Mouse (Mus musculus) heart, adult 18-20 months (tissue): ENCODE results near the gene Tmem97. TPM values are rescaled to one million over a fixed set of nuclear protein-coding genes. Genes with fewer than 3 reads are reported as not detected.
"Not testable (repeated sequence)": the region's sequence is repeated elsewhere in the genome, so short reads cannot be mapped to it uniquely, and the experiment has no call there.

Experiments used
- DNase-seq, 2 experiments: peaks; one replicate each; pipeline ENCODE4 v3.0.0; 2021 to 2022; ENCODE audit warnings: mixed read lengths in 1 of 2
- total RNA-seq, 2 experiments: library from RNA; stranded (reverse); gene quantifications; 2 replicates each; pipeline ENCODE4 v1.2.3; 2021

Gene Tmem97
- total RNA-seq, 2 experiments from 2014 or later: 4.2 to 6.1 TPM

DNA sequence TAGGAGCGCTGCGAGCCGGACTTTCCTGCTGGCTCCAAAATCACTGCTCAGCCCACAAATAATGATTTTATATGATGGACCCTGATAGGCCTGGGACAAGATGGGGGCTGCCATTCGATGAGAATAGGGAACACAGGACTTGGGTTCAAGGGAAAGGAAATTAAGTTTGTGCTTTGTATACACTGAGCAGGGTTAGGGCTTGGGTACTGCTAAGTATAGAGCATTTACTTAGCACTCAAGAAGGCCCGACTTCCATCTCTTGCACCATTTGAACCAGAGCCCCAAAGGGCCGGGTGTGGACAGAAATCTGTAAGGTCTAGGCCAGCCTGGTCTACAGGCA, 452 bp upstream of the Tmem97 start:
- DNase-seq: no peak

DNA sequence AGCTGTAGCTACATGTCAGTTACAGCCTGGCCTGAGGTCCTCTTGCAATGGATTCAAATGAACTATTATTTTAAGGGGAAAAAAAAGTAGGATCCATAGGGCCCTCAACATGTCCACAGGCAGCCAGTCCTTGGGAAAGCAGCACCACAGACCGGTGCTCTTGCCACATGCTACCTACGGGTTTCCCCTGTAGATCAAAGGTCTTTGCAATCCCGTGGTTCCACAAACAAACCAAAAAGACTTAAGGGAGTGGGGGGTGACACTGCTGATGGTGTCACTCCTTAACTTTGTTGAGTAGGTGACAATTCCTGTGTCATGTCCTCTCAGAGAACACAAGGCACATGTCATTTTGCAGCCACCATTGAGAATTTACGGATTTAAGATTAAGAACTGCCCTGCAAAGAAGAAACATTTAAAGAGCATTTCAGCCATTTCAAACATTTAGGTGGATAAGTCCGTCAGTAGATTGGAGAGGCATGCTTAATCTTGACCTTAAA, 1.0 kb downstream of the Tmem97 start:
- no peak for DNase-seq

DNA sequence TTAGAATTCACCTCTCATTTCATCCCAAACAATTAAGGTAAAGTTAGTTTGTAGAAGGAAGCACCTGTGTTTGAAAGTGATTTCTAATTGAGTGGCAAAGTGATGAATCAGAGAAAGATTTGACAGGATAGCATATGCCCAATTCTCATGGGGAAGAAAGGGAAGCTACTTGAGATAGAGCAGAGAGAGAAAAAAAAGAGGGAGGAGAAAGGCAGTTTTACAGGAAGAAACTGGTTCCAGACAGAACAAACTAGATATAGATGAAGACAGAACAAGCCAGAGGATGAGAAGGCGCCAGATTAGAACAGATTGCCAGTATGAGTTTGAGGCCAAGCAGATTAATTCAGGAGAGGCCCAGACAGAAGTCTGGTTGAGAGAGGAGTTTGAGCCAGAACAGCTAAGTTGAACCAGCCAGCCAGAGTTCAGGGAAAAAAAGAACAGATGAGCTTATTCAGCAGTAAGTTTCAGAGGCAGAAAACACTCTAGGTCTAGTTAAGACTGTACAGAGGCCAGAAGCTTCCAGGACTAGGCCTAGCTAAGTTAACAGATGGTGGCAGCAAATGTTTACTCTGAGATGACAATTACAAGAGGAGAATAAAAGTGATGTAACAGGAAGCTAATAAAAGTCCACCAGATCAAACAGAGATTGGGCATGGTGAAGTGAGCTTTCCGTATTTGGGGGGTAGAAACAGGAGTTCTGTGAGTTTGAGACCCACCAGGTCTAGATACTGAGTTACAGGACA, 2.7 kb downstream of the Tmem97 start:
- DNase-seq: no peak

GRCm38 (mm10) chr11:78545181-78545580, 5.4 kb downstream of the Tmem97 start:
- DNase-seq: no peak

DNA sequence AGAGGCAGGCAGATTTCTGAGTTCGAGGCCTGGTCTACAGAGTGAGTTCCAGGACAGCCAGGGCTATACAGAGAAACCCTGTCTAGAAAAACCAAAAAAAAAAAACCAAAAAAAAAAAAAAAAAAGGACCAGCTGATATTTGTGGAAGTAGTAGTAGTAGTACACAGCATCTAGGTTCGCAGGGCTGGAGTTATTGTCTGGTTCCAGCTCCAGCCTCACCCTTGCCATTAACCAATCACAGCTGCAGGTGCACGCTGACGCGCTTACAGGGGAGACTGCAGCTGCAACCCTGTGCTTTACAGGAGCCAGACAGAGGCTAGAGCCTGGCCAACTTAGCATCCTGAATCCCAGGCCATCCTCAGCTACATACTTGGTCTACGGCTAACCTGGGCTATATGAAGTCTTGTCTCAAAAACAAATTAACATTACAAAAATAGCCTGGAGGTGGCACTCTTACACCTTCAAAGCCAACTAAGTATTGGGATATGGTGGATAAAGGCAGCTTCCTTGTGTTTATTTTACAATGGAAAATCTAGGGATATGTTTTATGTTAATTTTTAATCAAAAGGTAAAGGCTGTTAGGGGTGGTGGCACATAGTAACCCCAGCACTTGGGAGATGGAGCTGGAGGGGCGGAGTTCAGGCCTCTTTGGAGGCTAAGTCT, 6.0 kb downstream of the Tmem97 start:
- no peak for DNase-seq

GRCm38 (mm10) chr11:78540358-78540757, 10.2 kb downstream of the Tmem97 start:
- DNase-seq: no peak

DNA sequence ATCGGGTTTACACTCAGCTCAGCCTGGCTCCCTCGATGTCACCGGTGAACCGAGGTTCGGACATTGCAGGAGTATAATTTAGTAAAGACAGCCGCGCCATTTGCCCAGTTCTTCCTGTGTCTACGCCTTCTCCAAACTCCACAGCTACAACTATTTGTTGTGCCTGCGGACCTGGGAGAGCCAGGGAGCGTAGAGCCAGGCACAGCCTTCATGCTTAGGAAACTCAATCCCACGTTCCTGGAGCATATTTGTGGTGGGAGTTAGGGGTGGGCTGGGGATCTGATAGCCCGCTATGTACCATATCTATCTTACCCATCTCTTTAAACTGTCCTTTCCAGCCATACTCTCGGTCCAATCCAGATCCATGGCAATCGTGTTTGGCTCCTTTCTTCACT, 13.9 kb downstream of the Tmem97 start:
- DNase-seq: no peak

- DNase-seq: peak; percentile 98 to 99
Observed at GRCm38 (mm10) chr11:78536080-78536689, 14.4 kb downstream of the Tmem97 start, which contains the start of the genes Tnfaip1 and Ift20. TSS of gene Tnfaip1 (minus strand) at chr11:78536332. TSS of gene Ift20 (plus strand) at chr11:78536361.

- peak; percentile 67 to 81 for DNase-seq
Observed at GRCm38 (mm10) chr11:78535376-78536079, 15.0 kb downstream of the Tmem97 start.

GRCm38 (mm10) chr11:78534516-78534915, 16.1 kb downstream of the Tmem97 start:
- DNase-seq: no peak

- DNase-seq: not testable (repeated sequence)
Observed at GRCm38 (mm10) chr11:78531515-78531914, 19.1 kb downstream of the Tmem97 start.

- peak; percentile 78 to 87 for DNase-seq
Observed at GRCm38 (mm10) chr11:78531046-78531445, 19.5 kb downstream of the Tmem97 start.

DNA sequence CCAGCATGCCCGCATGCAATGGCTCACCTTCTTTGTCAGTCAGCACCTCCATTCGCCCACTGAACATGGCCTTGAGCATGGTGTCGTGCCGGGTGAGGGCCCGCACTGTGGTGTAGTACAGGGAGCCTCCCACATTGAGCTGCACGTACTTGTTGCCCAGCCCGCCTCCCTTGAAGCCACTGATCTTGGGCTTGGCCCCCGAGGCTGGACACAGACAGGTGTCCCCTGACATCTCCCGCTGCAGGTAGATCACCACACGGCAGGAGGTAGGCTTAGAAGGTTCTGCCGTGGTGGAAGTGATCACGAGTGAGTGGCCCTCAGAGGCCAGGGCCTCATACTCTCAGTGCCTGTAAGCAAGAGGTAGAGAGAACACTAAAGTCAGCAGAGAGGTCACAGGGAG, 20.6 kb downstream of the Tmem97 start:
- DNase-seq: no peak

- no peak for DNase-seq
Observed at GRCm38 (mm10) chr11:78528714-78529113, 21.9 kb downstream of the Tmem97 start.

GRCm38 (mm10) chr11:78524838-78525237, 25.7 kb downstream of the Tmem97 start:
- no peak for DNase-seq

- DNase-seq: peak in 1 of 2 experiments; percentile 33
Observed at GRCm38 (mm10) chr11:78523241-78523955, 27.2 kb downstream of the Tmem97 start.

GRCm38 (mm10) chr11:78522481-78522997, 28.0 kb downstream of the Tmem97 start:
- DNase-seq: peak; percentile 58 to 61

- DNase-seq: peak in 1 of 2 experiments; percentile 35
Observed at GRCm38 (mm10) chr11:78521880-78522279, 28.7 kb downstream of the Tmem97 start.

DNA sequence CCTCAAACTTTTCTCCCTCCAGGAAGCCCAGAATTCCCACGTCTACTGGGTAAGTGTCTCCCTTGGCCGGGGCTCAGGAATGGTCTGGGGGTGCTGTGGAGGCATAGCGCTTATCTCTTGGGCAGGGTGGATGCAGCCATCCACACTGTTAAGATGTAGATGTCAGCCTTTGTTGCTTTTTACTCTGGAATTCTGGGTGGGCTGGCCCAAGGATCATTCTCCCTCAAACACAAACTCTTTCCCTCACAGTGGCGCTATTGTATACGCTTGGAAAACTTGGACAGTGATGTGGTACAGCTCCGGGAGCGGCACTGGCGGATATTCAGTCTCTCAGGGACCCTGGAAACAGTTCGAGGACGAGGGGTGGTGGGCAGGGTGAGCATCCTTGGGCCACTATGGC, 31.6 kb downstream of the Tmem97 start:
- DNase-seq: no peak

DNA sequence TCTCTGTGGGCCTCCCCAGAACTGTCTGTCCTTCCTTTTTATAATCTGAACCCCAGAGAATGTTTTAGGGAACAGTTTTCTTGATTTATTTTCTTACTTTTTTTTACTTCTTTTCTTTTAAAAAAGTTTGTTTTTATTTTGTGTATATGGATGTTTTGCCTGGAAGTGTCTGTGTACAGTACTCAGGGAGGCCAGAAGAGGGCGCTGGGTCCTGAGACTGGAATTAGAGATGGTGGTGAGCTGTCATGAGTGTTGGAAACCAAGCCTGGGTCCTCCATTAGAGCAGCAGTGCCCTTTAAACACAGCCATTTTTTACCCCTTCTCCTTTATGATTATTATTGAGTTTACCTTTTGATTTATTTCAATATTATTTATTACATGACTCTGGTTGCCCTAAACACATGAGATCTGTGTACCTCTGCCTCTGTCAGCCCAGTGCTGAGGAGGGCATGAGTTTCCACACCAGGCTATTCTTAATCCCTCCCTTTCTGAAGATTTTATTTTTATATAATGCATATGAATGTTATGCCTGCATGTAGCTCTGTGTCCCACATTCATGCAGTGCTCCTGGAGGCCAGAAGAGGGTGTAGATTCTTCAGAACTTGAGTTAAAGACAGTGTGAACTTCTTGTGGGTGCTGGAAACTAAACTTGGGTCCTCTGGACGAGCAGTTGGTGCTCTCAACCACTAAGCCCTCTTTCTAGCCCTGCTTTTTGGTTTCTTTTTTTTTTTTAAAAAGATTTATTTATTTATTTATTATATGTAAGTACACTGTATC, 34.8 kb downstream of the Tmem97 start:
- no peak for DNase-seq
